Mouse (Mus musculus) heart, adult 2 months (tissue): ENCODE measurements at regions not wholly inside any gene's neighbourhood (a gene's known extent, or its start where the extent isn't known, plus 50 kb on each side); places are given as distances from the start of the nearest gene placed in this dataset.

ENCODE experiments used
- EP300 ChIP-seq: fragments of 200-500 bp; IDR thresholded peaks from 2 replicates; pipeline ENCODE4 v1.6.1; 2011; ENCODE audit warnings: low read depth, low read length, control low read depth; ENCODE audit not compliant: insufficient read depth
- POLR2A ChIP-seq: fragments of 200-500 bp; IDR thresholded peaks from 2 replicates; pipeline ENCODE4 v1.6.1; 2011; ENCODE audit warnings: mild to moderate bottlenecking, low read depth, low read length, control low read depth; ENCODE audit not compliant: insufficient read depth

DNA sequence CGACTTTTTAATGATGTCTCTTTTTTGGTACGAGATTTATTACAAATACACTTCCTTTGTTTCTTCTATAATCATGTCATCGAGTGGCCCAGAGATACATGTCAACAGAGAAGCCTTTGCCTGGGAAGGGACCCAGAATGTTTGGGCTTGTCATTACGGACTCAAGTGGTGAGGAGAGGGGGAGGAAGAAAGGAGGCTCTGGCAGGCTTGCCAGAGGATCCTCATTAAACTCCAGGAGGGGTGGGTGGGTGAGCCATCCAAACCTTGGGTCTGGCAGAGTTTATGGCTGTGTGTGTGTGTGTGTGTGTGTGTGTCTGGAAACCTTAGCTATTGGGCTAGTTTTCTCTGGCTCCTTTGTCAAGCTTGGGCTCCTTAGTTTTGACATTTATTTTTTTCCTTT is 204.3 kb downstream of the 1500009L16Rik start:
- TF ChIP-seq EP300 = no peak
- no peak for TF ChIP-seq POLR2A
